Mouse (Mus musculus) activated CD4-positive, CD25-positive, alpha-beta regulatory T cell (primary cell): ENCODE results near the gene Ccl19. TPM values are rescaled to one million over a fixed set of nuclear protein-coding genes. Genes with fewer than 3 reads are reported as not detected.

Experiments
- polyA plus RNA-seq, 2 experiments: library from polyadenylated mRNA; unstranded; fragments of 100-300 nt; shearing (Covaris generic); gene quantifications; one replicate each; pipeline ENCODE4 v1.2.1; 2017

The Ccl19 gene
- under 1 TPM in 1 of 2 experiments, not detected in 1; 0.31 TPM for polyA plus RNA-seq

DNA sequence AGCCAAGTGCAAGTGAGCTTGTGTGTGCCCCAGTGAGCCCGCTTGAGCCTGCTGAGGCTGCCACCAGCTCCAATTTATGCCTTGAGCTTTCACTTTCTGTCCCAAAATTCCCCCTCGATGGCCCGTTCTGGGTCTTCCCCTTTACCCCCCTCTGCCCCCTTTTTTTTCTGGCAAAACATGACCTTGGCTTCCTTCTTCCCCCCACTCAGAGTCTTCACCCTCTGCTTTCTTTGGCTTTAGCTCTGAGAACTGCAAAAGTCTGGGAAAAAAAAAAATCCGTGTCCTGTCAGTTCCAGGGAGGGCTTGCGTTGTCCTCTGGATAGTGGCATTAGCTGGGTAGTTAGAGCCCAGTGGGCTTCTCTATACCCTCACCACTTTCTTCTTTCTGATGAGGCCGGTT is at the start of gene Ccl19:
TSS of gene Ccl19 (minus strand) at position 101 of the 400 bp plus-strand sequence.

DNA sequence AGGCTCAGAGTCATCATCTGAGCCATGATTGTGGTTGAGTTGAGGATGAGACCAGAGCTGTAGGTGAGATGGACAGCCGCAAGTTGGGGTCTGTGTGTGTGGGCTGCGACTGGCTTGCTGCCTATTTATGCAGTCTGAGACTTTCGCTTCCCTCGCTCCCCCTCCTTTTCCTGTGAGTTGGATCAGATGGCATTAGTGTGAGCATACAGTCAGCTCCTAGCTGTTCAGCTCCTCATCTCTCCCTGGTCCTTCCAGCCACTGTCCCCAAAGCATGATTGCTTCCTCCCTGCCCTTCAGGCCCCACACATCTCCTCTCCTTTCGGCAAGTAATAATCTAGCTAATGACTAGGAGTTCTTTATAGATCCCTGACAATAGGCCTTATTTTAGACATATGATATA is 17.5 kb upstream of the Ccl19 start, which contains the start of gene Ccl21a:
TSS of gene Ccl21a (minus strand) at position 101 of the 400 bp plus-strand sequence.

DNA sequence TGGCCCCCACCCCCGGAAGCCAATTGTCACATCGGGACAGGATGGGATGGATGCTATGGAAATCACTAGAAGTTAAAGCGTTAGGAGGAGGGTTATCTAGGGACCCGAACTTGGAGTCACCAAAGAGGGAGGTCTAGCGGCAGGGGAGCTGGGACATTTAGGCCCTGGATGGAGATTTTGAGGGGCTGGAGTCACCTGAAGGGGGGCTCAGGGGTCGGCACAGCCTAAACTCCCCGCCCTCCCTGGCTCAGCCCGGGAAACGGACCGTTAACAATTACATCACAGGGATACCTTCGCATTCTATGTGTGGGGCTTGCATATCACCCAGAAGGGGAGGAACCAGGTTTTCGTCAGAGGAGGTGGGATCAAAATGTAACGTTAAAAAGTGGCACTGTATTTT is 21.1 kb downstream of the Ccl19 start, which contains the start of gene 4930578G10Rik:
TSS of gene 4930578G10Rik (plus strand) at position 301 of the 400 bp plus-strand sequence.

Other genes starting within 250 kb of the Ccl19 start
- not detected for gene Fam205a2, start 228.4 kb downstream of the Ccl19 start, polyA plus RNA-seq
- gene Gm10591, start 144.4 kb downstream of the Ccl19 start, polyA plus RNA-seq = not detected
- gene Gm2564, start 126.9 kb downstream of the Ccl19 start, polyA plus RNA-seq = under 1 TPM in 1 of 2 experiments, not detected in 1; 0.39 TPM
- gene Ccl27b, start 101.3 kb downstream of the Ccl19 start, polyA plus RNA-seq = not detected
- not detected for gene Il11ra2, start 94.7 kb downstream of the Ccl19 start, polyA plus RNA-seq
- gene 4930578G10Rik, start 21.0 kb downstream of the Ccl19 start, polyA plus RNA-seq = under 1 TPM in 1 of 2 experiments, not detected in 1; 0.32 TPM
- not detected for gene Ccl21a, start 17.4 kb upstream of the Ccl19 start, polyA plus RNA-seq
- gene Fam205a1, start 97.3 kb upstream of the Ccl19 start, polyA plus RNA-seq = not detected
- gene Gm12394, start 100.2 kb upstream of the Ccl19 start, polyA plus RNA-seq = under 1 TPM; 0.10 to 0.12 TPM
- gene Fam205c, start 117.7 kb upstream of the Ccl19 start, polyA plus RNA-seq = under 1 TPM in 1 of 2 experiments, not detected in 1; 0.36 TPM
- gene Phf24, start 160.1 kb upstream of the Ccl19 start, polyA plus RNA-seq = under 1 TPM; 0.10 to 0.36 TPM
- gene Dnajb5, start 193.2 kb upstream of the Ccl19 start, polyA plus RNA-seq = 10 to 100 TPM; 11.1 to 13.6 TPM
- under 1 TPM in 1 of 2 experiments, not detected in 1; 0.42 TPM for gene 1700022I11Rik, start 213.0 kb upstream of the Ccl19 start, polyA plus RNA-seq
- gene Vcp, start 243.9 kb upstream of the Ccl19 start, polyA plus RNA-seq = 100 to 1,000 TPM; 311 to 420 TPM